Mouse (Mus musculus): ENCODE measurements at regions not wholly inside any gene's neighbourhood (a gene's known extent, or its start where the extent isn't known, plus 50 kb on each side); places are given as distances from the start of the nearest gene placed in this dataset.

DNA sequence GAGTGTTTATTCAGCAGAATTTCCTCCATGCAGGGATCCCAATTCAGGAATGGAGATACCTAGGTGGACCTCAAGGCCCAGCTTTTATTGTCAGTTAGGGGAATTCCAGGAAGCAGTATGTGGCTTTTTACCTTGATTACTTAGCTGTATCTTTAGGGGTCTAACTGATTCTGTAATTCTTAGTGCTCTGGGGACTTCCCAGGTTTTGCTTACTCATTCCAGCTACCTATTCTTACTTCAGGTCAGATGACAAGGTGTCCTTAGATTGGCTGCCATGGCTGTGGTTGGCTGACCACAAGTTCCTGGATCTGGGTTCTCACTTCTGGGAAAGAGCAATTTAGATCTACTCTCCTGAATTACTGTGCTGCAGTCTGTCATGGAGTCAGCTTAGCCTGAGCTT lies 235.2 kb upstream of the Ptprz1 start:
- H3K27ac ChIP-seq (ENCODE audit: low read length), result no peak overlapping the region
- ATAC-seq (ENCODE audit: insufficient read depth, low FRiP score), result no peak
- no peak overlapping the region for H3K4me3 ChIP-seq (replicated peaks; ENCODE audit: low read length)
- no peaks in the 10 kb centered on the region for H3K4me1 ChIP-seq (ENCODE audit: control insufficient read depth, insufficient read depth, low read length)
- no peaks in the 10 kb centered on the region for H3K27me3 ChIP-seq (ENCODE audit: control insufficient read depth, insufficient read depth, low read length)
- no peak overlapping the region for H3K9ac ChIP-seq (ENCODE audit: low read length)
- no peaks in the 10 kb centered on the region for H3K36me3 ChIP-seq (ENCODE audit: control insufficient read depth, insufficient read depth, low read length)
- H3K4me2 ChIP-seq (ENCODE audit: low read depth, low read length), result no peak overlapping the region
- no peaks in the 10 kb centered on the region for H3K9me3 ChIP-seq (replicated peaks; ENCODE audit: control insufficient read depth, low read length)

DNA sequence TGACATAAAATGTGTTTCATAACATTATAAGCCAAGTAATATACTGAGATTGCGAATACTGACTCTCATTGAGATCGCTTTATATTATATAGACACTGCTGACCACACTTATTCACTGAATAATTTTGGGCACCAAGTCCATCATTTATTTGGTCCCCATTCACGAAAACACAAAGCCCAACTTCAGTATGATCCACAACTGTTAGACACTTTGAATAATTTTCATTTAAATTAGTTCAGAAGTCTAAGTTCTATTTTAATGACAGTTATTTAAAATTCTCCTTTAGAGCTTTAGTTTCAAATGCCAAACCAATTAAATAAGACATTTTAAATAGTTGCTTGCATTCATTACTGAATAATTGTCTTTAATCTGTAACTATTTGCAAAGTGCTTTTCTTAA lies 240.2 kb upstream of the Ptprz1 start:
- no peaks in the 10 kb centered on the region for H3K4me1 ChIP-seq (ENCODE audit: control insufficient read depth, insufficient read depth, low read length)
- no peak overlapping the region for H3K9ac ChIP-seq (ENCODE audit: low read length)
- H3K9me3 ChIP-seq (replicated peaks; ENCODE audit: control insufficient read depth, low read length), result no peaks in the 10 kb centered on the region
- no peak for ATAC-seq (ENCODE audit: insufficient read depth, low FRiP score)
- no peak overlapping the region for H3K4me2 ChIP-seq (ENCODE audit: low read depth, low read length)
- WGBS, result 84% methylated on average over 3 of the region's 3 CpGs
- H3K27ac ChIP-seq (ENCODE audit: low read length), result no peak overlapping the region
- H3K27me3 ChIP-seq (ENCODE audit: control insufficient read depth, insufficient read depth, low read length), result no peaks in the 10 kb centered on the region
- H3K4me3 ChIP-seq (replicated peaks; ENCODE audit: low read length), result no peak overlapping the region
- H3K36me3 ChIP-seq (ENCODE audit: control insufficient read depth, insufficient read depth, low read length), result no peaks in the 10 kb centered on the region

DNA sequence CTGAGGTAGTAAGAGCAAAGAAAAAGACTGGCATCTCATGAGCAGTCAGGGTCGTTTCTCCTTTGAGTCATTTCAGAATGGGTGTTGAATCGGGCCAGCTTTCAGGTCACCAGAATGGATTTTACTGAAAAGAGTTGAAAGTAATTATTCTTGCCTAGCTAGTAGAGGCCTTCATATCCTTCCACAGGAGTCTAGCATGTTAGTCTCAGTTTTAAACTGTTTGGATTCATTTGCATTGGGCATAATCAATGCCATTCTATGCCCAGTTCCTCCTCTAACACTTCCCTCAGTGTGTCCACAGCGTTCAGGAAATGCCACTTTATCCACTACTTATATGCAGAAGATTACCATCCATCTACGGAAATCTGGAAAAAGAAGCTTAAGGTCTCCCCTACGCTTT lies 240.6 kb upstream of the Ptprz1 start:
- Histone ChIP-seq H3K4me1 (ENCODE audit: control insufficient read depth, insufficient read depth, low read length) (no peaks in the 10 kb centered on the region), H3K27me3 (ENCODE audit: control insufficient read depth, insufficient read depth, low read length) (no peaks in the 10 kb centered on the region), H3K4me3 (replicated peaks; ENCODE audit: low read length) (no peak overlapping the region), H3K9ac (ENCODE audit: low read length) (no peak overlapping the region), H3K9me3 (replicated peaks; ENCODE audit: control insufficient read depth, low read length) (no peaks in the 10 kb centered on the region), H3K27ac (ENCODE audit: low read length) (no peak overlapping the region), H3K4me2 (ENCODE audit: low read depth, low read length) (no peak overlapping the region), H3K36me3 (ENCODE audit: control insufficient read depth, insufficient read depth, low read length) (no peaks in the 10 kb centered on the region)
- no peak for ATAC-seq (ENCODE audit: insufficient read depth, low FRiP score)
- 79% methylated on average over 5 of the region's 5 CpGs for WGBS

DNA sequence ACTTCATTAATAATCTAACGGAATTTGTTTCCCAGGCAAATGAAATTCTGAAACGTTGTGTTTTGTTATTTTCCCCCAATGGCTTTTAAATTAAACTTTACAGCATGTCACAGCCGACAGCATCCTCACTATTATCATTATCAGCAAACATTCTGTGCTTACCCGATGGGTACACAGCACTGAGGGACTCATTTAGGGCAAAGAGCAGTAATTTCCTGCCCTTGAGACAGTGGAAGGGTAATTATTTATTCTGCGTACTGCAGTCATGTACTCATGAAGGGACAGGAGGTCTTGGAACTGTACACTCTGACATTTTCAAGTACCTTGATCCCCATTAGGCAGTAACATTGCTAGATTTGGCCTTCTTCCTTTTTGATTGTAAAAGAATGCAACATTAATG lies 235.5 kb upstream of the Fam3c start:
- Histone ChIP-seq H3K27me3 (ENCODE audit: control insufficient read depth, insufficient read depth, low read length) (no peaks in the 10 kb centered on the region), H3K27ac (ENCODE audit: low read length) (no peak overlapping the region), H3K9me3 (replicated peaks; ENCODE audit: control insufficient read depth, low read length) (no peaks in the 10 kb centered on the region), H3K4me2 (ENCODE audit: low read depth, low read length) (no peak overlapping the region), H3K36me3 (ENCODE audit: control insufficient read depth, insufficient read depth, low read length) (no peaks in the 10 kb centered on the region), H3K4me3 (replicated peaks; ENCODE audit: low read length) (no peak overlapping the region), H3K9ac (ENCODE audit: low read length) (no peak overlapping the region), H3K4me1 (ENCODE audit: control insufficient read depth, insufficient read depth, low read length) (no peaks in the 10 kb centered on the region)
- WGBS, result 60% methylated on average over 5 of the region's 5 CpGs
- ATAC-seq (ENCODE audit: insufficient read depth, low FRiP score), result no peak

DNA sequence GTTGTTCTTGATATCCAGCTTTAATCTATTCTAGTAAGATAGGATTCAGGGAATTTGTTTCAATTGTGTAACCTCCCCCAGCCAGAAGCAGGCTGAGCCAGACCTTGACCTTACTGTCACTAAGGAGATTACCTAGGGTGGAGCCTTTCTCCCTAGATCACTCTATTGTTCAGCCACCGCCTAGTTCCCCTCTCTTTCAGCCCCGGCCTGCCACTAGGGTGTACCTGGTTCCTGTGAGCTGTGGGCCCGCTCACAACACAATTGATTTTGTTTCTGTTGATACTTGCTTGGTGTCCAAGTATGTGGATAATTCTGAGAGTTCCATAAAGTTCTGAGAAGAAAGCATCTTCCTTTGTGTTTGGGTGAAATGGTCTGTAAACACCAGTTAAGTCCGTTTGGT lies 228.8 kb upstream of the Fam3c start:
- H3K4me2 ChIP-seq (ENCODE audit: low read depth, low read length), result no peak overlapping the region
- H3K9ac ChIP-seq (ENCODE audit: low read length), result no peak overlapping the region
- no peaks in the 10 kb centered on the region for H3K4me1 ChIP-seq (ENCODE audit: control insufficient read depth, insufficient read depth, low read length)

DNA sequence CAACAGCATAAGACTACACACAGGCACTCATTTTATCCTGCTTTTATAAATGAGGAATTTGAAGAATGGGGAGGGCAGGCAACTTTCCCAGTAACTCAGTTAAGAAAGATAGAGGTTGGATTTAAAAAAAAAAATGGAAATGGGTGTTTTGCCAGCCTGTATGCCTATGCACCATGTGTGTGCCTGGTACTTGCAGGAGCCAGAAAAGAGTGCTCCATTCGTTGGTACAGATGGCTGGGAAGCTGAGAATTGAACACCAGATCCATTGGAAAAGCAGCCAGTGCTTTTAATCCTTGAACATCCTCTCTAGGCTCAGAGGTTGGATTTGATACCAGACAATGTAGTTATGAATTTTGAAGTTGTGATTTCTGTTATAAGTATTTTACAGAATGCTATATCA lies 216.9 kb upstream of the Fam3c start:
- Histone ChIP-seq H3K9me3 (replicated peaks; ENCODE audit: control insufficient read depth, low read length) (no peaks in the 10 kb centered on the region), H3K27me3 (ENCODE audit: control insufficient read depth, insufficient read depth, low read length) (no peaks in the 10 kb centered on the region), H3K4me3 (replicated peaks; ENCODE audit: low read length) (no peak overlapping the region), H3K9ac (ENCODE audit: low read length) (no peak overlapping the region), H3K4me1 (ENCODE audit: control insufficient read depth, insufficient read depth, low read length) (no peaks in the 10 kb centered on the region), H3K36me3 (ENCODE audit: control insufficient read depth, insufficient read depth, low read length) (no peaks in the 10 kb centered on the region), H3K4me2 (ENCODE audit: low read depth, low read length) (no peak overlapping the region), H3K27ac (ENCODE audit: low read length) (no peak overlapping the region)
- no peak for ATAC-seq (ENCODE audit: insufficient read depth, low FRiP score)
- 45% methylated on average over 1 of the region's 1 CpGs for WGBS

More for the DNA sequence above, 228.8 kb upstream of the Fam3c start:
- H3K27me3 ChIP-seq (ENCODE audit: control insufficient read depth, insufficient read depth, low read length), result no peaks in the 10 kb centered on the region
- ATAC-seq (ENCODE audit: insufficient read depth, low FRiP score), result no peak
- H3K36me3 ChIP-seq (ENCODE audit: control insufficient read depth, insufficient read depth, low read length), result no peaks in the 10 kb centered on the region
- H3K4me3 ChIP-seq (replicated peaks; ENCODE audit: low read length), result no peak overlapping the region
- H3K27ac ChIP-seq (ENCODE audit: low read length), result no peak overlapping the region
- WGBS, result 52% methylated on average over 4 of the region's 4 CpGs
- no peaks in the 10 kb centered on the region for H3K9me3 ChIP-seq (replicated peaks; ENCODE audit: control insufficient read depth, low read length)

DNA sequence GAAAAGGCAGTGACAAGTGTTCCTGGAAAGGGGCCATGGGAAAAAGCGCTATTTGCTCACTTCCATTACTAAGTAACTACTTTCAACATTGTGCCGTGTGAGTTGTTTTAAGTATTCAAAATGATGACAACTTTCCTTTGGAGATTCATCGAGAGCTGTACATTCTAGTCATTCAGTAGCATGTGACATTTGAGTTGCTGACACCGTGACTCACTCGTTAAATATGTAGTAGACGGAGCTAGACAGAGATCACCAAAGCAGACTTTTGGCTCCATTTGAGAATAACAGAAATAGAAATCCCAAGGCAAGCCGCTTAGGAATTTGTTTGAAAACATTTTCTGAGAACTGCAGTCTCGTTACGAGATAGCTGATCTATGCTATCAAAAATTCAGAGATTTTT lies 211.8 kb upstream of the Fam3c start:
- Histone ChIP-seq H3K9ac (ENCODE audit: low read length) (no peak overlapping the region), H3K4me3 (replicated peaks; ENCODE audit: low read length) (no peak overlapping the region), H3K36me3 (ENCODE audit: control insufficient read depth, insufficient read depth, low read length) (no peaks in the 10 kb centered on the region), H3K4me2 (ENCODE audit: low read depth, low read length) (no peak overlapping the region), H3K27me3 (ENCODE audit: control insufficient read depth, insufficient read depth, low read length) (no peaks in the 10 kb centered on the region), H3K9me3 (replicated peaks; ENCODE audit: control insufficient read depth, low read length) (no peaks in the 10 kb centered on the region), H3K4me1 (ENCODE audit: control insufficient read depth, insufficient read depth, low read length) (no peaks in the 10 kb centered on the region), H3K27ac (ENCODE audit: low read length) (no peak overlapping the region)
- no peak for ATAC-seq (ENCODE audit: insufficient read depth, low FRiP score)
- 78% methylated on average over 9 of the region's 9 CpGs for WGBS

DNA sequence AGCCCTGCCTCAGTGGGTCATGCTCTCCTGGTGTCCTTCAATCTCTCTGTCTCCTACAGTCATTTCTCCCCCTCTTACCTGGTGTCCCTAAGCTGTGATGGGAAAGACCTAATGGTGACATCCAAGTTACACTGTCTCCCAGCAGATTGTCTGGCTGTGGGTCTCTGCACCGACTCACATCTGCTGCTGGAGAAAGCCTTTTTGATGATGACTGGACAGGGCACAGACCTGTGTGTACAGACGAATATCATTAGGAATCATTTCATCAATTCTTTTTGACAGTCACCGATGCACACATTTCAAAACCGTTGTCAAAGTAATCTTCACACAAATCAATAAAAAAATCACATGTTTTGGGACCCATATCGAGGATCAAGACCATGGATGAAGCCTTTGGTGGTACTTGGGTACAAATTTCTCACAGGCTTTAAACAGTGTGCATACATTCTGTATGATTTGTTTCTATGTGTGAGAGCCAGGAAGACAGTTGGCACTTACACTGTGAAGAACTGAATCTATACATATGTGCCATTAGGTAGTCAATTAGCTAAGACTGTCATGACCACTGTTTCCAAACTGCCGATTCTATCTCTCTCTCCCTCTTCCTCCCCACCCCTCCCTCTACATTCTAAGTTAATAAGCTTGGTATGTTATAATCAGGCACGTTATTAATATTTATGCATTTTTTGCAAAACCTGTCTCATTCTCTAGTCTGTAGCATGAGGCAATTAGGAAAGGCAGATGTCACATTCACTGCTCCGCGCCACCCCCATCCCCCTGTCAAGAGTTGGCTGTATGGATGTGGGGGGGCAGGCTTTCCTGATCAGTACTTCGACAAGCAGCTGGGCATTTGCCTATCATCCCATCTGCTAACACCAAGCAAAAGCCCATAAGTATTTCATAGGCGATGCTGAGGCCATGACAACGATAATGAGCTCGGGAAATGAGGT lies 192.5 kb upstream of the Fam3c start:
- Histone ChIP-seq H3K9me3 (replicated peaks; ENCODE audit: control insufficient read depth, low read length) (no peaks in the 10 kb centered on the region), H3K4me1 (ENCODE audit: control insufficient read depth, insufficient read depth, low read length) (no peaks in the 10 kb centered on the region), H3K27me3 (ENCODE audit: control insufficient read depth, insufficient read depth, low read length) (no peaks in the 10 kb centered on the region), H3K4me3 (replicated peaks; ENCODE audit: low read length) (no peak overlapping the region), H3K9ac (ENCODE audit: low read length) (no peak overlapping the region), H3K36me3 (ENCODE audit: control insufficient read depth, insufficient read depth, low read length) (no peaks in the 10 kb centered on the region), H3K27ac (ENCODE audit: low read length) (no peak overlapping the region), H3K4me2 (ENCODE audit: low read depth, low read length) (no peak overlapping the region)
- no peak for ATAC-seq (ENCODE audit: insufficient read depth, low FRiP score)
- WGBS, result 81% methylated on average over 13 of the region's 13 CpGs

DNA sequence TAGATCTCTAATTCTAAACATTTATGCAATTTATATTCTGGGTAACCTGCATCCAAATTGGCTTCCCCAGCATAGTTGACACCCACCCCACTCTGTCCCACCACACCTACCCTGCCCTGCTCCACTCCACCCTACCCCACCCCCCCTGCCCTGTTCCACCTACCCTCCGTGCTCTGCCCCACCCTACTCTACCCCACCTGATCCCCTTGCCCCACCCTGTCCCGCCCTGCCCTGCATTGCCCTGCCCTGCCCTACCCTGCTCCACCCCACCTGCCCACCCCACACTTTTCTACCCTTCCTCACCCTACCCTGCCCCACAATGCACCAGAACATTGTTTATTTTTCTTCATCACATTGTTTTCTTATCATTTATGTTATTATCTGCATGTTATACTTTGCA lies 185.6 kb upstream of the Fam3c start:
- peak; percentile 44 for ATAC-seq (ENCODE audit: insufficient read depth, low FRiP score)

More for the DNA sequence above, 185.6 kb upstream of the Fam3c start:
- no peak overlapping the region for H3K27ac ChIP-seq (ENCODE audit: low read length)
- no peaks in the 10 kb centered on the region for H3K36me3 ChIP-seq (ENCODE audit: control insufficient read depth, insufficient read depth, low read length)
- no peaks in the 10 kb centered on the region for H3K4me1 ChIP-seq (ENCODE audit: control insufficient read depth, insufficient read depth, low read length)
- H3K4me3 ChIP-seq (replicated peaks; ENCODE audit: low read length), result no peak overlapping the region
- no peaks in the 10 kb centered on the region for H3K27me3 ChIP-seq (ENCODE audit: control insufficient read depth, insufficient read depth, low read length)
- no peaks in the 10 kb centered on the region for H3K9me3 ChIP-seq (replicated peaks; ENCODE audit: control insufficient read depth, low read length)
- no peak overlapping the region for H3K4me2 ChIP-seq (ENCODE audit: low read depth, low read length)
- no peak overlapping the region for H3K9ac ChIP-seq (ENCODE audit: low read length)
- WGBS, result 41% methylated on average over 2 of the region's 2 CpGs
